Mouse (Mus musculus) embryonic facial prominence, embryonic 15.5 days (tissue): ENCODE results near the gene Gm7879. TPM values are rescaled to one million over a fixed set of nuclear protein-coding genes. Genes with fewer than 3 reads are reported as not detected.
A peak's percentile ranks its signal among the peaks of the same experiment; 100 is the strongest.
"Not testable (repeated sequence)": the region's sequence is repeated elsewhere in the genome, so short reads cannot be mapped to it uniquely, and the experiment has no call there.

ENCODE experiments used
- ATAC-seq: fragments of 200-750 bp; cut with Nextera tagmentation; 2 replicates; pipeline ENCODE4 v1.8.0; 2017; ENCODE audit warnings: low read depth, moderate TSS enrichment; ENCODE audit not compliant: insufficient number of reproducible peaks, low FRiP score, low TSS enrichment
- H3K27ac ChIP-seq: fragments of 300-500 bp; sonication (generic); replicated peaks from 2 replicates; pipeline ENCODE4 v1.5.1; 2015; ENCODE audit warnings: mild to moderate bottlenecking, inconsistent platforms
- H3K27me3 ChIP-seq: fragments of 300-500 bp; sonication (generic); 2 replicates; pipeline ENCODE4 v1.6.1; 2015; ENCODE audit warnings: inconsistent platforms
- H3K36me3 ChIP-seq: fragments of 300-500 bp; sonication (generic); 2 replicates; pipeline ENCODE4 v1.6.1; 2015; ENCODE audit warnings: mild to moderate bottlenecking, inconsistent platforms
- H3K4me1 ChIP-seq: fragments of 300-500 bp; sonication (generic); 2 replicates; pipeline ENCODE4 v1.6.1; 2015; ENCODE audit warnings: inconsistent platforms
- H3K4me2 ChIP-seq: fragments of 300-500 bp; sonication (generic); replicated peaks from 2 replicates; pipeline ENCODE4 v1.6.1; 2015; ENCODE audit warnings: mild to moderate bottlenecking, inconsistent platforms
- H3K4me3 ChIP-seq: fragments of 300-500 bp; sonication (generic); replicated peaks from 2 replicates; pipeline ENCODE4 v1.5.1; 2015; ENCODE audit warnings: mild to moderate bottlenecking, inconsistent platforms
- H3K9ac ChIP-seq: fragments of 300-500 bp; sonication (generic); 2 replicates; pipeline ENCODE4 v1.6.1; 2015; ENCODE audit warnings: inconsistent platforms
- H3K9me3 ChIP-seq: fragments of 300-500 bp; sonication (generic); replicated peaks from 2 replicates; pipeline ENCODE4 v1.6.1; 2016; ENCODE audit warnings: inconsistent platforms
- WGBS: fragments of 180-500 bp; shearing (Covaris S2); methylation state at CpG from one replicate; pipeline ENCODE4 v1.1.7; 2015; 5-methylcytosine and 5-hydroxymethylcytosine counted together
- polyA plus RNA-seq: library from polyadenylated mRNA; unstranded; fragments of >200 nt; fragmentation: Nextera tagmentation; extraction: Ambion mirVana; gene quantifications from 2 replicates; pipeline ENCODE4 v1.2.1, GENCODE M21; 2015

Gm7879 gene
- polyA plus RNA-seq = 1.4 TPM in 1 of 2 replicates, not detected in the other

DNA sequence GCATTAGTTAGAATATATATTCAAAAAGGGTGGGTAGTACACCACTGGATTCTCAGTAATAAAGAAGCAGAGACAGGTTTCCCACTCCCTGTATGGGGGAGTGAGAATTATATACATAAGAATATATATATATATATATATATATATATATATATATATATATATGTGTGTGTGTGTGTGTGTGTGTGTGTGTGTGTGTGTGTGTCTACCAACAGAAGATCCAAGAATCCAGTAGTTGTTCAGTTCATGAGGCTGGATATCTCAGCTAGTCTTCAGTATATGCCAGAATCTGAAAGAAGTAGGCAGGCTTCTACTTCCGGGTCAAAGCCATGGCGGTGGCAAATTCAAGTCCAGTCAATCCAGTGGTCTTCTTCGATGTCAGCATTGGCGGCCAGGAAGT lies at the start of gene Gm7879:
TSS of gene Gm7879 (plus strand) at position 301 of the 400 bp plus-strand sequence.
- not testable (repeated sequence) for H3K4me1 ChIP-seq, H3K9ac ChIP-seq, ATAC-seq, H3K4me2 ChIP-seq, H3K36me3 ChIP-seq, H3K27me3 ChIP-seq, H3K27ac ChIP-seq, H3K9me3 ChIP-seq, H3K4me3 ChIP-seq
- WGBS = 94% methylated on average over 4 of the region's 4 CpGs

DNA sequence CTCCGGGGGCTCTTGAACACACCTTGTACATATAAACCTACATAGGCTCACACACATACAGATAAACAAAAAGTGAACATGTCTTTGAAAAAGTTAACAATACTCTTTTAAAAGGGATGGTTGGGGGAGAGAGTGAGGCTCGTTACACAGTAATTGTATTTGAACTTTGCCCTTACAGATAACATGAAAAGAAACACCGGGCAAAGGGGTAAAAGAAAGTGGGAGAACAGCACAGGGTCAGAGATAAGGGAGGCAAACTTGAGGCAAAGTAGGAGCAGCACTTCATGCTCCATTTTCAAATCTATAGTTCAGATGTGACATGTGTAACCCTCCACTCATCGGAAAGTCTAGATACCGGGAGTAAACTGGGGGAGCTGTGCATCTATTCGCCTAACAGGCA lies 49.3 kb upstream of the Gm7879 start:
- Histone ChIP-seq H3K4me2 (no peak overlapping the region), H3K4me1 (0 out of 2 replicates have a peak, but pooled peaks cover 2% of the 10 kb centered on the region), H3K36me3 (no peaks in the 10 kb centered on the region), H3K9me3 (no peaks in the 10 kb centered on the region), H3K27me3 (no peaks in the 10 kb centered on the region), H3K27ac (no peak overlapping the region), H3K9ac (no peak overlapping the region), H3K4me3 (no peak overlapping the region)
- WGBS = 70% methylated on average over 6 of the region's 6 CpGs
- no peak for ATAC-seq

DNA sequence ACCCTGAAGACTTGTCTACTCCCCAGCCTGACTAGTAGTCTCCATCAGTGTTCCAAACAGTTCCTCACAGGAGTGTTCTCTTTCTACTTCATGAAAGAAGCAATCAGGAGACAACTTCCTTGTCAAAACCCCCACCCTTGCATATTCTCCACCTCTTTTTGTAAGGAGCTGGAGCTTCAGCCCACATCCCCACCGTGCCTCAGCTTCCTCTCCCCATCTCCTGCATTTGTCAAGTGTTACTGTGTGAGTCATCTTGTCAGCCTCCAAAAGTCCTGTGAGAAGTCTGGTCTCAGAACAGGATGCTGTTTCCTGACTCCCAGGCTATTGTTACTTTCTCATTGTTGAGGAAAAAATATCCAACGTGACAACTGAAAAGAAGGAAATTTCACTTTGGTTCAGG lies 47.6 kb upstream of the Gm7879 start:
- no peak overlapping the region for H3K27ac ChIP-seq
- no peaks in the 10 kb centered on the region for H3K36me3 ChIP-seq
- ATAC-seq = no peak
- no peaks in the 10 kb centered on the region for H3K9me3 ChIP-seq
- H3K9ac ChIP-seq = no peak overlapping the region
- H3K4me2 ChIP-seq = no peak overlapping the region
- WGBS = 85% methylated on average over 2 of the region's 2 CpGs
- H3K27me3 ChIP-seq = no peaks in the 10 kb centered on the region
- H3K4me3 ChIP-seq = no peak overlapping the region
- H3K4me1 ChIP-seq = peaks cover 9% of the 10 kb centered on the region; the same call in 1 of the 2 replicates

DNA sequence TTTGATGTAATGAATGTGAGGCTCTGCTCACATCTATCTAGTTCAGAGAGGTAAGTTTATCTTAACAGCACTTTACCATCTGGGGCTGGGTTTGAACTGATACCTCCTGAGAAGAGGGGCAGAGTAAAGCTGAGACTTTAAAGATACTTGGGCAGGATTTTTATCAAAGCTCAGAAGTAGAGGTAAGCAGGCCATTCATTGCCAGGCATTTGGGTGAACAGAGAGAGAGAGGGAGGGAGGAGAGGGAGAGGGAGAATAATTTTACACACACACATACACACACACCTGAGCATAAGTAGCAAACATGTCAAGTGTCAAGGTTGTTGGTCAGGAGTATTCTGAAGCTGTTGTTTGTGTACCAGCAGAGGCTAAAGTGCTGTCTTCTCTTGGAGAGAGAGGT lies 44.7 kb upstream of the Gm7879 start, which contains the start of gene Cd38:
TSS of gene Cd38 (plus strand) at position 301 of the 400 bp plus-strand sequence.
- Histone ChIP-seq H3K9ac (no peak within 1 kb of the TSS), H3K27me3 (no peaks in the 10 kb centered on the region), H3K4me1 (peaks cover 9% of the 10 kb centered on the region; the same call in 1 of the 2 replicates), H3K36me3 (no peaks in the 10 kb centered on the region), H3K27ac (no peak within 1 kb of the TSS), H3K4me2 (peak within 1 kb of the TSS; percentile 61), H3K4me3 (peak within 1 kb of the TSS; percentile 37), H3K9me3 (no peaks in the 10 kb centered on the region)
- no peak for ATAC-seq

- WGBS = 3% methylated on average over 28 of the region's 28 CpGs
- no peak for ATAC-seq
These were observed 44.0 kb upstream of the Gm7879 start for GRCm38 (mm10) chr5:43868711-43869600.

DNA sequence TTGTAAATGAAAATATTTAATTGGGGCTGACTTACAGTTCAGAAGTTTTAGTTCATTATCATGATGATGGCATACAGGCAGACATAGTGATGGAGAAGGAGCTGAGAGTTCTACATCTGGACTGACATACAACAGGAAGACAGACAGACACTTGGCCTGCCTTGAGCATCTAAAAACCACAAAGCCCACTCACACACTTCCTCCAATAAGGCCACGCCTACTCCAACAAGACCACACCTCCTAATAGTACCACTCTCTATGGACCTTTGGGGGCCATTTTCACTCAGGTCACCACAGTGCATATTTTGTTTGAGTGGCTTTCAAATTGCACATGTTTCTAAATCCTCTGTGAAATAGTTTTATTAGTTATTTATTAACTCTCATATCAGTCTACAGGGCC lies 41.1 kb upstream of the Gm7879 start:
- Histone ChIP-seq H3K9ac (no peak overlapping the region), H3K4me1 (peaks cover 9% of the 10 kb centered on the region; the same call in 1 of the 2 replicates), H3K27ac (no peak overlapping the region), H3K36me3 (no peaks in the 10 kb centered on the region), H3K27me3 (no peaks in the 10 kb centered on the region), H3K4me3 (no peak overlapping the region), H3K9me3 (no peaks in the 10 kb centered on the region), H3K4me2 (no peak overlapping the region)
- 64% methylated on average over 1 of the region's 1 CpGs for WGBS
- no peak for ATAC-seq

More at GRCm38 (mm10) chr5:43868711-43869600, 44.0 kb upstream of the Gm7879 start:
- no peak overlapping the region for H3K27ac ChIP-seq
- peaks cover 9% of the 10 kb centered on the region; the same call in 1 of the 2 replicates for H3K4me1 ChIP-seq
- H3K9ac ChIP-seq = no peak overlapping the region
- H3K4me2 ChIP-seq = peak overlapping the region; percentile 61
- H3K27me3 ChIP-seq = no peaks in the 10 kb centered on the region
- no peaks in the 10 kb centered on the region for H3K9me3 ChIP-seq
- no peaks in the 10 kb centered on the region for H3K36me3 ChIP-seq
- H3K4me3 ChIP-seq = peak overlapping the region; percentile 37

DNA sequence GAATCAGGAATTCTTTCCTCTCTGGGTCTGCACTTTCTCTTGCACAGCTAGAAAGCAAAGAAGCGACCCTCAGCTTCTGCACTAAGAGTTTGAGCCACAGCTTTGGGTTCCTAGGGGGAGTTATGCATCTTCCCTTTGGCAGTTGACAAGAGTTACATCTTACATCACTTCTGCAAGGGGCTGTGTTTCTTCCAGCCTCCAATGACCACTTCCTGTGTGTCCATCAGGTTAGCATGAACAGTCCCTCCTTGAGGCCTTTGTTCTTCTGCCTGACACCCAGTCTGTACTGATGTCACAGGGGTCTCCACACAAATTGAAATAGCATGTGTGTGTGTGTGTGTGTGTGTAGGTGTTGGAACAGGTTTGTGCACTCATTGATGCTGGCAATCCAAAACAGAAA lies 40.3 kb upstream of the Gm7879 start:
- Histone ChIP-seq H3K4me1 (peaks cover 9% of the 10 kb centered on the region; the same call in 1 of the 2 replicates), H3K36me3 (no peaks in the 10 kb centered on the region), H3K27ac (no peak overlapping the region), H3K4me2 (no peak overlapping the region), H3K9ac (no peak overlapping the region), H3K4me3 (no peak overlapping the region), H3K27me3 (no peaks in the 10 kb centered on the region), H3K9me3 (no peaks in the 10 kb centered on the region)
- no peak for ATAC-seq
- 59% methylated on average over 1 of the region's 1 CpGs for WGBS

DNA sequence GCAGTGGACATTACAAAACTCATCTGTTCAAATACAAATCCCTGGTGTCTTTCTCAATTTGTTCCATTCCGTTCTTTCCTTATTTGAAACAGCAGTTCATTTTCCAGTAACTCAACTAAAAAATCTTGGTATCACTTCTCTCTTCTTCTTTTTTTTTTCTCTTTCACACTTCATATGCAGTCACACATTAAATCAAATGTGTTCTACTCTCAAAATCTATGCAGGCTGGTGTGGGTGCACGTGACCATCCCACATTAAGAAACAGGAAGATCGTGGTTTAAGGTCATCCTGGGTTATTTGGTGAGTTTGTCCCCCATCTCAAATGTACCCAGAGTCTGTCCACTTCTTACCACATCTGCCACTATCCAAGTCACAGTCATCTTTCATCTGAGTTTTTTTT lies 30.9 kb upstream of the Gm7879 start:
- Histone ChIP-seq H3K36me3 (no peaks in the 10 kb centered on the region), H3K9ac (no peak overlapping the region), H3K27ac (no peak overlapping the region), H3K4me3 (no peak overlapping the region), H3K9me3 (no peaks in the 10 kb centered on the region), H3K4me2 (no peak overlapping the region), H3K27me3 (no peaks in the 10 kb centered on the region), H3K4me1 (0 out of 2 replicates have a peak, but pooled peaks cover 5% of the 10 kb centered on the region)
- WGBS = 73% methylated on average over 3 of the region's 3 CpGs
- ATAC-seq = no peak

GRCm38 (mm10) chr5:43885060-43885820 lies 27.7 kb upstream of the Gm7879 start:
- no peak overlapping the region for H3K9ac ChIP-seq
- H3K4me2 ChIP-seq = no peak overlapping the region
- H3K9me3 ChIP-seq = no peaks in the 10 kb centered on the region
- 21% methylated on average over 3 of the region's 3 CpGs for WGBS
- 0 out of 2 replicates have a peak, but pooled peaks cover 5% of the 10 kb centered on the region for H3K4me1 ChIP-seq
- H3K36me3 ChIP-seq = no peaks in the 10 kb centered on the region
- no peak for ATAC-seq
- H3K4me3 ChIP-seq = no peak overlapping the region
- no peaks in the 10 kb centered on the region for H3K27me3 ChIP-seq
- H3K27ac ChIP-seq = no peak overlapping the region

GRCm38 (mm10) chr5:43892386-43892785 lies 20.6 kb upstream of the Gm7879 start:
- no peaks in the 10 kb centered on the region for H3K36me3 ChIP-seq
- no peaks in the 10 kb centered on the region for H3K27me3 ChIP-seq
- H3K4me3 ChIP-seq = no peak overlapping the region
- H3K27ac ChIP-seq = no peak overlapping the region
- no peaks in the 10 kb centered on the region for H3K4me1 ChIP-seq
- no peak overlapping the region for H3K9ac ChIP-seq
- H3K9me3 ChIP-seq = no peaks in the 10 kb centered on the region
- 12% methylated on average over 1 of the region's 1 CpGs for WGBS
- no peak overlapping the region for H3K4me2 ChIP-seq
- ATAC-seq = no peak

- 65% methylated on average over 2 of the region's 2 CpGs for WGBS
- ATAC-seq = no peak
These were observed 18.8 kb upstream of the Gm7879 start for GRCm38 (mm10) chr5:43894113-43894512.

More at GRCm38 (mm10) chr5:43894113-43894512, 18.8 kb upstream of the Gm7879 start:
- no peaks in the 10 kb centered on the region for H3K9me3 ChIP-seq
- H3K4me3 ChIP-seq = no peak overlapping the region
- no peak overlapping the region for H3K4me2 ChIP-seq
- no peaks in the 10 kb centered on the region for H3K36me3 ChIP-seq
- no peak overlapping the region for H3K9ac ChIP-seq
- H3K27me3 ChIP-seq = no peaks in the 10 kb centered on the region
- H3K4me1 ChIP-seq = no peaks in the 10 kb centered on the region
- no peak overlapping the region for H3K27ac ChIP-seq
